Mouse (Mus musculus) CD4-positive, CD25-positive, alpha-beta regulatory T cell (primary cell): ENCODE results near the gene Slfn3. TPM values are rescaled to one million over a fixed set of nuclear protein-coding genes. Genes with fewer than 3 reads are reported as not detected.

Experiments
- polyA plus RNA-seq: library from polyadenylated mRNA; unstranded; fragments of 100-300 nt; shearing (Covaris generic); gene quantifications from one replicate; pipeline ENCODE4 v1.2.1, GENCODE M21; 2017

The Slfn3 gene
- 4.3 TPM for polyA plus RNA-seq

DNA sequence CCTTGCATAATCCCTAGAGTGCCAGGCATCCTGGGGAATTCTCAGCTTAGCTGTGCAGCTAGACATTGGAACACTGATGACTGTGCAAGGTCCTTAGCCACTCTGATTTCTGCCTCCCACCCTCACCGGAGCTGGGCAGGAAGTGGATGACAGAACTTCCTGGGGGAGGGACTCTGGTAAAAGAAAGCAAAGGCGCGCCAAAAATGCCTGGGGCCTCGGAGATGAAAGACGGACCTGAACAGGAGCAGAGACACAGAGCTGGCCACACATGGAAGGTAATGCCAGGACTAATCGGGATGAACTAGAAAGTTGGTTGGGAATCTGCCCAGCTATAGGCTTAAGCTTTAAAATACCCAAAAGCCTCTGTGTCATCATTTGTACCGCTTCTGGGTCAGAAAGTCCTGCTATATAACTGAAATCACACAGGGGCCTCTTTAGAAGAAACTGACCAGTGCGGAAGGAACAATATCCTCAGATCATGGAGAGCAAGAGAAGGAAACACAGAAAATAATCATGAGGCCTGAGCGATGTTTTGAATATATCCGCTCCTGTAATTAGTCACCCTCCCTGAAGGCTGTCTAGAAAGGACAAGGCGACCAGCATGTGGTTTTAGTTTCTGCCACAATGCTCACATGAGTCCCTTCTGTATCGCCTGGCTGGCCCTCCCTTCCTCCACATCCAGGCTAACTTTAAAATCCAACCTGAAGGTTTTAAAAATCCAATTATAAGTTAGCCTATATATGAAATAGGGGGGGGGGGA, at the start of gene Slfn3:
Slfn3 (plus strand) TSS at position 197 of the 760 bp plus-strand sequence.

GRCm38 (mm10) chr11:83174948-83175539, 16.1 kb upstream of the Slfn3 start, which contains the start of gene Slfn4:
TSS of gene Slfn4 (plus strand) at chr11:83175186.

Other genes with a start within 250 kb of the Slfn3 start
- 46.8 TPM for gene Slfn5, start 240.0 kb upstream of the Slfn3 start, polyA plus RNA-seq
- 14.0 TPM for gene Slfn9, start 199.5 kb upstream of the Slfn3 start, polyA plus RNA-seq
- gene Slfn8, start 170.5 kb upstream of the Slfn3 start, polyA plus RNA-seq = 112 TPM
- gene Slfn2, start 126.2 kb upstream of the Slfn3 start, polyA plus RNA-seq = 631 TPM
- gene Slfn1, start 74.5 kb upstream of the Slfn3 start, polyA plus RNA-seq = 258 TPM
- 0.14 TPM for gene Slfn4, start 16.1 kb upstream of the Slfn3 start, polyA plus RNA-seq
- not detected for gene Slfn14, start 95.4 kb downstream of the Slfn3 start, polyA plus RNA-seq
- gene Ap2b1, start 107.7 kb downstream of the Slfn3 start, polyA plus RNA-seq = 48.4 TPM
- 15.0 TPM for gene Pex12, start 111.3 kb downstream of the Slfn3 start, polyA plus RNA-seq
- gene Rasl10b, start 217.8 kb downstream of the Slfn3 start, polyA plus RNA-seq = not detected
- gene Gas2l2, start 238.1 kb downstream of the Slfn3 start, polyA plus RNA-seq = not detected
- gene 1700020L24Rik, start 246.3 kb downstream of the Slfn3 start, polyA plus RNA-seq = 1.4 TPM